Mouse (Mus musculus) liver, adult 10 weeks (tissue): ENCODE results near the gene Sin3b. TPM values are rescaled to one million over a fixed set of nuclear protein-coding genes. Genes with fewer than 3 reads are reported as not detected.

Experiments
- polyA plus RNA-seq: library from polyadenylated mRNA; stranded (reverse); fragments of 350-450 nt; fragmentation: Illumina TruSeq; extraction: RNeasy Lipid Tissue Mini Kit (QIAGEN cat#74804); gene quantifications from one replicate; pipeline ENCODE4 v1.2.3, GENCODE M21; 2014; ENCODE audit warnings: low read depth, low replicate concordance

Gene Sin3b
- 8.7 TPM for polyA plus RNA-seq

GRCm38 (mm10) chr8:72722769-72723650, at the start of gene Sin3b:
Gene Sin3b (plus strand): TSS chr8:72723285.

GRCm38 (mm10) chr8:72761322-72762051, 38.4 kb downstream of the Sin3b start, which contains the start of gene F2rl3:
Gene F2rl3 (plus strand): TSS chr8:72761880.

Other genes starting within 250 kb of the Sin3b start
- gene Cherp, start 248.1 kb upstream of the Sin3b start, polyA plus RNA-seq = 3.3 TPM
- gene Slc35e1, start 230.7 kb upstream of the Sin3b start, polyA plus RNA-seq = 19.0 TPM
- gene Med26, start 175.0 kb upstream of the Sin3b start, polyA plus RNA-seq = 0.69 TPM
- gene Smim7, start 152.2 kb upstream of the Sin3b start, polyA plus RNA-seq = 30.5 TPM
- 0.29 TPM for gene Tmem38a, start 151.2 kb upstream of the Sin3b start, polyA plus RNA-seq
- gene Nwd1, start 76.6 kb upstream of the Sin3b start, polyA plus RNA-seq = not detected
- not detected for gene F2rl3, start 38.6 kb downstream of the Sin3b start, polyA plus RNA-seq